In the genomic region with DNA sequence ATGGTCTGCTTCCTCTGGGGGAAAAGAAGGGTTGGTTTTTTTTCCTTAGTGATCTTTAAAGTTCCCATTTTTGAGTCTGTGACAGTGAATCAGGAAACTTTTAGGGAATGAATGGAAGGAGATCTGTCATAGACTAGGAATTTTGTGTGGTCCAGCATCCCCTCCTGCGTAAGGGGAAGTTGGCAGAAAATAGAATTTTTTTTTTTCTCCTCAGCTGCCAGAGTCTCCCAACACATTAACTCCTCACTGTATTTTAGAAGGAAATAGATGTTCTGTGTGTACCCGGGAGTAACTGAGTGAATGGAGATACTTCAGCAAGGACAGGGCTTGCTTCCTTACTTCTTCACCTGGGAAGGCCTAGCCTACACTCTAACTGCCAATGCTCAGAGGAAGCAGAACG, we compare ENCODE assay signal across 13 mouse cellular contexts. TPM values are rescaled to one million over a fixed set of nuclear protein-coding genes. Genes with fewer than 3 reads are reported as not detected.
DNase-seq lines count a peak whose midpoint lies in the region; ATAC-seq and TF ChIP-seq lines count a peak whose summit lies in the region.
"Had no signal": no experiment of that assay in that cellular context is flagged by ENCODE, and none has a peak within 500 bp of the region (broad histone marks: within the 10 kb centered on the region; RNA-seq: fewer than 3 reads in every experiment).

No protein-coding gene starts in this region.

- no peak for TF ChIP-seq EP300 in liver, embryonic 14.5 days (IDR thresholded peaks at IDR 0.05; ENCODE audit: low read depth)

- H3K27me3 ChIP-seq in heart, embryonic 13.5 days (replicated peaks) = no peaks in the 10 kb centered on the region; the same call in 1 of the 2 replicates
- H3K27me3 ChIP-seq in spleen, adult 2 months (ENCODE audit: control insufficient read depth, insufficient read depth, low read length) = no peaks in the 10 kb centered on the region
- no peaks in the 10 kb centered on the region for H3K27me3 ChIP-seq in liver, embryonic 14.5 days (ENCODE audit: control insufficient read depth, insufficient read depth, low read length)

- peak overlapping the region; percentile 75 for H3K4me2 ChIP-seq in heart, embryonic 13.5 days
- peak overlapping the region; percentile 79 for H3K4me2 ChIP-seq in liver, embryonic 14.5 days (ENCODE audit: low read depth)
- H3K4me2 ChIP-seq: midbrain, embryonic 12.5 days; neural tube, embryonic 12.5 days had no signal

- ATAC-seq in heart, embryonic 13.5 days (ENCODE audit: extremely low read depth, insufficient number of reproducible peaks, low FRiP score, low TSS enrichment) = no peak
- ATAC-seq in liver, embryonic 14.5 days (ENCODE audit: insufficient read depth) = no peak

- no peak for DNase-seq in heart, postnatal 10 days
- no peak for DNase-seq in spleen, adult 2 months (ENCODE audit: low read depth in 1 of 2, low spot score in 2 of 2)
- no peak for DNase-seq in spleen, postnatal 4 days (ENCODE audit: low spot score in 2 of 2)
- no peak for DNase-seq in liver, embryonic 14.5 days (ENCODE audit: low read depth in 3 of 3, low spot score in 3 of 3)
- no peak for DNase-seq in kidney, adult 9 months
- no peak for DNase-seq in cerebellum, adult 11-12 months
- DNase-seq in B cell, adult 2 months = no peak
- DNase-seq: cerebellum, postnatal 14 days; left cerebral cortex, postnatal 4 days; retina, postnatal 1 day had no signal

- H3K36me3 ChIP-seq in heart, embryonic 13.5 days = no peaks in the 10 kb centered on the region
- no peaks in the 10 kb centered on the region for H3K36me3 ChIP-seq in spleen, adult 2 months (ENCODE audit: control insufficient read depth, insufficient read depth, low read length)
- no peaks in the 10 kb centered on the region for H3K36me3 ChIP-seq in liver, embryonic 14.5 days (replicated peaks; ENCODE audit: control insufficient read depth, insufficient read depth, low read depth)
- H3K36me3 ChIP-seq: midbrain, embryonic 12.5 days; neural tube, embryonic 12.5 days had no signal

- intact Hi-C loops in heart, postnatal 10 days (cut with DNase I) = no loop called here

- no peak overlapping the region for H3K27ac ChIP-seq in heart, embryonic 13.5 days (replicated peaks)
- peak overlapping the region; percentile 49 for H3K27ac ChIP-seq in spleen, adult 2 months (ENCODE audit: insufficient read depth, low read length)
- H3K27ac ChIP-seq in liver, embryonic 14.5 days = no peak overlapping the region
- H3K27ac ChIP-seq: midbrain, embryonic 12.5 days; neural tube, embryonic 12.5 days had no signal

- no peak for TF ChIP-seq POLR2A in spleen, adult 2 months (IDR thresholded peaks at IDR 0.05; ENCODE audit: low read depth, low read length)

- TF ChIP-seq CTCF in spleen, adult 2 months (IDR thresholded peaks at IDR 0.05; ENCODE audit: extremely low read depth, insufficient read depth, insufficient read length, insufficient replicate concordance) = no peak
- TF ChIP-seq CTCF in liver, embryonic 14.5 days (IDR thresholded peaks at IDR 0.05; ENCODE audit: low read depth) = no peak

- no peak overlapping the region for H3K9ac ChIP-seq in heart, embryonic 13.5 days
- H3K9ac ChIP-seq in liver, embryonic 14.5 days (replicated peaks) = 0 out of 2 replicates have a peak overlapping the region, but pooled peaks have one; percentile 9
- H3K9ac ChIP-seq: midbrain, embryonic 12.5 days; neural tube, embryonic 12.5 days had no signal

- peaks cover 59% of the 10 kb centered on the region for H3K4me1 ChIP-seq in heart, embryonic 13.5 days
- peaks cover 17% of the 10 kb centered on the region for H3K4me1 ChIP-seq in spleen, adult 2 months (ENCODE audit: control insufficient read depth, insufficient read depth, insufficient read length)
- H3K4me1 ChIP-seq in liver, embryonic 14.5 days (replicated peaks; ENCODE audit: control insufficient read depth in 2 of 2, insufficient read depth in 2 of 2, low read length in 1 of 2) = peaks cover 2 to 19% of the 10 kb centered on the region in 2 experiments; a peak in 3 of 4 replicates

- peak overlapping the region; percentile 70; the same call in 1 of the 2 replicates for H3K4me3 ChIP-seq in heart, embryonic 13.5 days
- H3K4me3 ChIP-seq in spleen, adult 2 months (ENCODE audit: extremely low read depth, insufficient read depth, insufficient read length) = peak overlapping the region; percentile 7; the same call in 1 of the 2 replicates
- H3K4me3 ChIP-seq in liver, embryonic 14.5 days (ENCODE audit: insufficient read depth in 1 of 2, low read depth in 2 of 2, low read length in 2 of 2) = peak overlapping the region; percentile 28 to 66; a peak in 3 of 4 replicates
- H3K4me3 ChIP-seq: midbrain, embryonic 12.5 days; neural tube, embryonic 12.5 days had no signal

- whole genome bisulfite sequencing in heart, embryonic 13.5 days = 68% methylated on average over 3 of the region's 3 CpGs
- WGBS in spleen, adult 2 months = 53% methylated on average over 3 of the region's 3 CpGs
- 37% methylated on average over 3 of the region's 3 CpGs for WGBS in liver, embryonic 14.5 days (ENCODE audit: insufficient replicate concordance)

- H3K9me3 ChIP-seq in heart, embryonic 13.5 days = no peaks in the 10 kb centered on the region
- no peaks in the 10 kb centered on the region for H3K9me3 ChIP-seq in liver, embryonic 14.5 days (ENCODE audit: control insufficient read depth, low read length)
- H3K9me3 ChIP-seq: midbrain, embryonic 12.5 days; neural tube, embryonic 12.5 days had no signal

RNA-seq across cellular contexts. Expression of a gene that starts 2.9 kb away (rescaled TPM):
- polyA plus RNA-seq in heart, embryonic 13.5 days (2015; fragmentation: Nextera tagmentation; extraction: Ambion mirVana) = 19.7 and 23.2 TPM in 2 replicates
- 10 to 100 TPM; 19.8 to 22.7 TPM for total RNA-seq in heart, postnatal 10 days (2021)
- polyA plus RNA-seq in spleen, adult 2 months (2012; rRNA removed) = 35.3 TPM in 2 replicates
- 8.4 and 9.2 TPM in 2 replicates for polyA plus RNA-seq in liver, embryonic 14.5 days (2012; rRNA removed)
- 15.5 and 16.2 TPM in 2 replicates for polyA plus RNA-seq in liver, embryonic 14.5 days (2014; fragmentation: Nextera tagmentation; extraction: Ambion mirVana)

Comparison
In these comparisons a context has a peak if more than half of its experiments do, and no peak if none do; other contexts are left out.
1. H3K4me3 ChIP-seq: peak in every context shown above with its lines; median percentile 70 in heart, embryonic 13.5 days; 47 in liver, embryonic 14.5 days; 7 in spleen, adult 2 months.